Mouse (Mus musculus) adrenal gland, adult 2 months (tissue): ENCODE measurements at regions not wholly inside any gene's neighbourhood (a gene's known extent, or its start where the extent isn't known, plus 50 kb on each side); places are given as distances from the start of the nearest gene placed in this dataset.

Experiments used
- DNase-seq: peaks from one replicate; pipeline ENCODE4 v3.0.0; 2021

DNA sequence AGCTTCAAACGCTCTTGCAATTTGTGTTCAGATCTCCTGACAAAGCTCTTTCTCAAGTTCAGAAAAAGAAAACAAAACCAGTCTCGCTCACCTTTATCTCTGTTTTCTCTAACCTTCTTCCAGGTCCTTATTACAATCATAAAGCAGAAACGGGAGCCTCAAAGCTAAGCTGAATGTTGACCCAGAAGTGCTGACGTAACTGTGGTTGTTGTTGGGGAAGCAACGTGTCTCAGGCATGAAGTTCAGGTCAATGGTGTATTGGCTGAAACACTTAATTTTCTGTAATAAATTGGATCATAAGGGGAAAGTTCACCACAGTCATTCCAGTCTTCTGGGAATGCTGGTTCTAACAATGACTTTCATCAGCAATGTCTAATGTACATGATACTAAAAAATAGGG, 586.7 kb downstream of the Ofcc1 start:
- no peak for DNase-seq

DNA sequence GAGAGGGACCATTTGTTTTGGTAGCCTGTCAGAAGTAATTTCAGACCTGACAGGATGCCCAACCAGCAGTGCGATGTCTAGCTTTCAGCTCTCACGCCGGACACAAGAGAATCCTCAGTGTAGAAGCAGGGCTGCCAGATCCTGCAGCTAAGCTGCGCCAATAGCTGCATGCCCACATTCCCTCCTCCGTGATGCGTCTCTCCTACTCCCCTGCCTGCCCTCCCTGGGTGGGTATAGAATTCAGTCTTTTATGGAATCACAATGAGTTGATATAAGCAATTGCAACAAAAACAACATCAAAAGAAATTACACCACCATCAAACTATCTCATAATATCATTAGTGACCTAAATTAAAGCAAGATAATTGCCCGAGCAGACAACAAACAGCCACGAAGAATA, 587.1 kb downstream of the Ofcc1 start:
- no peak for DNase-seq

DNA sequence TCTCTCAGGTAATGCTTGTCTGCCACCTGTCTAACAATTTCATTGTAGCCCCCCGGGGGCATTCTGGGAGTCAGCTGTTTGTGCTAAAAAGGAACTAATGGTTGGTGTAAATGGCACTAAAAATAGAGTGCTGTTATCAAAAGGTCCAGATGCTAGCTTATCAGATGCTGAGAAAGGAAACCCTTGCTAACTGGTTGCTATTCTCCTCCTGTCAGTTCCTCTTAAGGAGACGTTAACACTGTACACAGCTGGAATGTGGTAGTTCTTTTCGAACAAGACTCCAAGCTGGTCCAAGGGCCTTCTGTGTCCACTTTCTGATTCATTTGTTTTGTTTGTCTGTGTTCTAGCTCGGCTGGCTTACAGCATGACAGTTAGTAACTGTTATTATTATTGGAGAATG, 592.0 kb downstream of the Ofcc1 start:
- no peak for DNase-seq

DNA sequence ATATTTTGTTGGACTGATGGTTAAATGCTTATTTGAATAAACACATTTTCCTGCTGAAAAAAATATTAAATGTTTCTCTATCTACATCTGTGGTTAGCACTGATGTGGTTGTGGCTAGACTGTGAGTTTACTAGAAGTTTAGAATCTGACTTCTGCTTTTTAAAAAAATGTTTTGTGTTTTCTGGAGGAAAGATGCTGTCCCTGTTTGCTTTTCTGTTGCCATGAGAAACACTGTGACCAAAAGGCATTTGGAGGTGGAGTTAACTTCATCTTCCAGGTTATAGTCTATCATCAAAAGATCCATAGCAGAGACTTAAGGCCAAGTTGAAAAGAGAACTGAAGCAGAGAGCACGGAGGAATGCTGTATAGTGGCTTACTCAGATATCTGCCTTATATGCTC, 594.4 kb downstream of the Ofcc1 start:
- no peak for DNase-seq
